Mouse (Mus musculus) CH12.LX (cell line): Measurements from ENCODE around the gene Mettl16. TPM values are rescaled to one million over a fixed set of nuclear protein-coding genes. Genes with fewer than 3 reads are reported as not detected.

Experiments
- DNase-seq: peaks from one replicate; pipeline ENCODE4 v3.0.0-alpha.2; 2013; ENCODE audit errors: extremely low read depth
- H3K27ac ChIP-seq: 2 replicates; pipeline ENCODE4 v1.5.1; 2012; ENCODE audit warnings: low read depth, mild to moderate bottlenecking, control low read depth, moderate library complexity; ENCODE audit not compliant: insufficient read depth
- H3K27me3 ChIP-seq: replicated peaks from 2 replicates; pipeline ENCODE3; 2012; ENCODE audit warnings: inconsistent platforms
- H3K36me3 ChIP-seq, 2 experiments: replicated peaks in 1 of 2; 2 replicates each; pipeline versions ENCODE3 to v1.6.1; 2012; ENCODE audit warnings: inconsistent platforms in 1 of 2, low read length in 1 of 2, mild to moderate bottlenecking in 1 of 2, mixed read lengths in 1 of 2, moderate library complexity in 1 of 2; ENCODE audit not compliant: control insufficient read depth in 1 of 2, insufficient read depth in 1 of 2
- H3K4me1 ChIP-seq, 2 experiments: 2 replicates each; pipeline ENCODE4 v1.6.1; 2012; ENCODE audit warnings: inconsistent platforms in 1 of 2, moderate library complexity in 1 of 2; ENCODE audit not compliant: insufficient read depth in 2 of 2, control insufficient read depth in 1 of 2
- H3K4me2 ChIP-seq: 2 replicates; pipeline ENCODE4 v1.6.1; 2012; ENCODE audit warnings: low read depth, mild to moderate bottlenecking, control low read depth; ENCODE audit not compliant: poor library complexity, insufficient read depth, severe bottlenecking
- H3K4me3 ChIP-seq, 3 experiments: fragments of 150-350 bp in 1 of 3; sonication (generic) in 1 of 3; replicated peaks in 1 of 3; 2 replicates each; pipeline versions ENCODE3 to v1.5.1; 2011 to 2012; ENCODE audit warnings: low read depth in 2 of 3, low read length in 2 of 3, mild to moderate bottlenecking in 2 of 3, moderate library complexity in 2 of 3, control low read depth in 1 of 3, improper control_type of control experiment in 1 of 3, inconsistent platforms in 1 of 3, mixed read lengths in 1 of 3; ENCODE audit not compliant: poor library complexity in 1 of 3
- H3K79me2 ChIP-seq: replicated peaks from 2 replicates; pipeline ENCODE4 v1.6.1; 2012; ENCODE audit warnings: mild to moderate bottlenecking, moderate library complexity; ENCODE audit not compliant: control insufficient read depth, poor library complexity, insufficient read depth, severe bottlenecking; ENCODE audit errors: extremely low read depth
- H3K9ac ChIP-seq: 2 replicates; pipeline ENCODE4 v1.6.1; 2012; ENCODE audit warnings: low read depth, mild to moderate bottlenecking, control low read depth, moderate library complexity; ENCODE audit not compliant: insufficient read depth
- H3K9me3 ChIP-seq: replicated peaks from 2 replicates; pipeline ENCODE3; 2012; ENCODE audit warnings: low read length, inconsistent platforms, mixed read lengths
- BHLHE40 ChIP-seq: IDR thresholded peaks from 2 replicates; pipeline ENCODE4 v1.6.1; 2011; ENCODE audit warnings: mild to moderate bottlenecking, low read depth, low read length, improper control_type of control experiment
- CTCF ChIP-seq, 2 experiments: IDR thresholded peaks in 1 of 2; conservative IDR thresholded peaks in 1 of 2; 2 replicates each; pipeline ENCODE4 v1.5.1; 2011 to 2012; ENCODE audit warnings: low read depth in 2 of 2, low read length in 2 of 2, improper control_type of control experiment in 1 of 2, inconsistent platforms in 1 of 2, mild to moderate bottlenecking in 1 of 2, moderate library complexity in 1 of 2
- E2F4 ChIP-seq: IDR thresholded peaks from 2 replicates; pipeline ENCODE4 v1.6.1; 2011; ENCODE audit warnings: low read depth, low read length, improper control_type of control experiment; ENCODE audit not compliant: insufficient replicate concordance
- JUND ChIP-seq: conservative IDR thresholded peaks from 2 replicates; pipeline ENCODE4 v1.6.1; 2011; ENCODE audit warnings: low read depth, low read length, improper control_type of control experiment
- KAT2A ChIP-seq: IDR thresholded peaks from 2 replicates; pipeline ENCODE4 v1.6.1; 2012; ENCODE audit warnings: low read length, improper control_type of control experiment, inconsistent platforms; ENCODE audit not compliant: insufficient replicate concordance
- MAFK ChIP-seq: IDR thresholded peaks from 2 replicates; pipeline ENCODE4 v1.6.1; 2011; ENCODE audit warnings: low read length, improper control_type of control experiment; ENCODE audit not compliant: insufficient replicate concordance
- MXI1 ChIP-seq: IDR thresholded peaks from 2 replicates; pipeline ENCODE4 v1.6.1; 2011; ENCODE audit warnings: mild to moderate bottlenecking, low read depth, low read length, improper control_type of control experiment
- TCF12 ChIP-seq: IDR thresholded peaks from 2 replicates; pipeline ENCODE4 v1.6.1; 2014; ENCODE audit warnings: low read depth, mild to moderate bottlenecking, inconsistent platforms, low read length, improper control_type of control experiment
- dilution Hi-C: fragments of 300-500 bp; cut with MboI; formaldehyde crosslinking; loops from 2 replicates; pipeline ENCODE4 v1.14.3; 2020; ENCODE audit warnings: low sequenced_read_pairs; ENCODE audit not compliant: extremely low pct_unique_long_range_greater_than_20kb, extremely low pct_ligation_motif_present
- in situ Hi-C: fragments of 300-500 bp; cut with MboI; formaldehyde crosslinking; loops from 3 replicates; pipeline ENCODE4 v1.14.3; 2019; ENCODE audit warnings: low sequenced_read_pairs, low pct_ligation_motif_present, low pct_unique_long_range_greater_than_20kb, mixed read lengths
- polyA plus RNA-seq: library from polyadenylated mRNA; unstranded; fragments of >175 nt; gene quantifications from 2 replicates; pipeline ENCODE4 v1.2.1, GENCODE M21; 2012; ENCODE audit warnings: low read depth; ENCODE audit not compliant: insufficient read length
- total RNA-seq, 2 experiments: library from RNA; depleted of rRNA; stranded (reverse); fragments of 300-350 nt in 1 of 2; fragments of >200 nt in 1 of 2; gene quantifications; 2 replicates each; pipeline ENCODE4 v1.2.3; 2012 to 2014

Mettl16 gene
- total and polyA plus RNA-seq, 3 experiments, result 79.3 to 119 (median 80.0) TPM

- 0 out of 2 replicates have a peak, but pooled peaks have one; percentile 25 for TF ChIP-seq E2F4
- no peak for TF ChIP-seq JUND
- TF ChIP-seq MXI1, result no peak; the same call in 1 of the 2 replicates
Measured at GRCm38 (mm10) chr11:74832503-74833143, 62.0 kb downstream of the Mettl16 start (continued).

- TF ChIP-seq KAT2A (no peak), BHLHE40 (0 out of 2 replicates have a peak, but pooled peaks have one; percentile 5)
- Histone ChIP-seq H3K9me3 (no peaks in the 10 kb centered on the region), H3K27me3 (no peaks in the 10 kb centered on the region), H3K9ac (no peak overlapping the region), H3K27ac (no peak overlapping the region), H3K36me3 (peaks cover 5 to 27% of the 10 kb centered on the region in 2 experiments), H3K4me2 (peak overlapping the region; percentile 87; the same call in 1 of the 2 replicates), H3K79me2 (peaks cover 7% of the 10 kb centered on the region), H3K4me1 (peaks cover 8 to 58% of the 10 kb centered on the region in 2 experiments; a peak in 3 of 4 replicates), H3K4me3 (no peak overlapping the region)
- in situ Hi-C loops (loop anchor here (25.0 kb wide), 1 partner anchor 446 kb away; no protein-coding TSS in a partner anchor), dilution Hi-C loops (no loop called here)
- no peak for DNase-seq
Measured at GRCm38 (mm10) chr11:74833536-74834358, 63.1 kb downstream of the Mettl16 start.

- no peaks in the 10 kb centered on the region for H3K9me3 ChIP-seq
- no peak for DNase-seq
- H3K27me3 ChIP-seq, result no peaks in the 10 kb centered on the region
- TF ChIP-seq TCF12, result 0 out of 2 replicates have a peak, but pooled peaks have one; percentile 21
- TF ChIP-seq MAFK, result no peak
- 0 out of 4 replicates have a peak, but pooled peaks of 1 of the 2 experiments have one; percentile 13 for TF ChIP-seq CTCF (conservative IDR thresholded peaks at IDR 0.05 in 1 of 2, IDR thresholded peaks at IDR 0.05 in 1 of 2; ENCODE audit: low read depth in 2 of 2, low read length in 2 of 2)
- H3K4me2 ChIP-seq, result no peak overlapping the region
- no peak overlapping the region for H3K9ac ChIP-seq
- peaks cover 5 to 28% of the 10 kb centered on the region in 2 experiments for H3K36me3 ChIP-seq
- no peak overlapping the region for H3K4me3 ChIP-seq
- dilution Hi-C loops, result no loop called here
- in situ Hi-C loops, result loop anchor here (25.0 kb wide), 1 partner anchor 447 kb away; no protein-coding TSS in a partner anchor
- peaks cover 12 to 58% of the 10 kb centered on the region in 2 experiments for H3K4me1 ChIP-seq
- peaks cover 7% of the 10 kb centered on the region for H3K79me2 ChIP-seq
- H3K27ac ChIP-seq, result no peak overlapping the region
Measured at GRCm38 (mm10) chr11:74834359-74834638, 63.7 kb downstream of the Mettl16 start.
